Mouse (Mus musculus) cerebellum, adult 8-10 months (tissue): ENCODE results near the gene Lrrc8c.
"Not testable (repeated sequence)": the region's sequence is repeated elsewhere in the genome, so short reads cannot be mapped to it uniquely, and the experiment has no call there.

Experiments
- DNase-seq: peaks from one replicate; pipeline ENCODE4 v3.0.0; 2022

Lrrc8c gene

GRCm38 (mm10) chr5:105609683-105610082 is 90.5 kb downstream of the Lrrc8c start:
- no peak for DNase-seq

DNA sequence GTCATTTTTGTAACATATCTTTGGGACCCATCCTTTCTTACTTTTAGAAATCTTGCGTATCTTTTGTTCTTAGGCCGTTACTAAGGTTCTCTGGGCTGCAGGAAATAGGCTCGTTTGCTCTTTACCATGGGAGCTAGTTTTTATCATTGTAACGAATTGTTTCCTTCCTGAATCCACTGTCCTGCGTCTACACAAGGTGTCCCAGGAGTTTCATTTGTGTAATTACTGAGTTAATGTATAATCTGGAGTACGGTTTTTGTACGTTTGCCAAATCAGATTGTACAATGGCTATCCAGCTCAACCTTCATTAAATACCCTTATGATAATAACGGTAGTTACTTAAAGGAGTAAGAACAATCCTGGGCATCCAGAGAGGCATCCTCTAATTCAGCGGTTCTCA is 93.8 kb downstream of the Lrrc8c start:
- DNase-seq = no peak

- DNase-seq = no peak
Measured at GRCm38 (mm10) chr5:105614000-105614399, 94.8 kb downstream of the Lrrc8c start.

- DNase-seq = no peak
Measured at GRCm38 (mm10) chr5:105614682-105615434, 95.7 kb downstream of the Lrrc8c start.

DNA sequence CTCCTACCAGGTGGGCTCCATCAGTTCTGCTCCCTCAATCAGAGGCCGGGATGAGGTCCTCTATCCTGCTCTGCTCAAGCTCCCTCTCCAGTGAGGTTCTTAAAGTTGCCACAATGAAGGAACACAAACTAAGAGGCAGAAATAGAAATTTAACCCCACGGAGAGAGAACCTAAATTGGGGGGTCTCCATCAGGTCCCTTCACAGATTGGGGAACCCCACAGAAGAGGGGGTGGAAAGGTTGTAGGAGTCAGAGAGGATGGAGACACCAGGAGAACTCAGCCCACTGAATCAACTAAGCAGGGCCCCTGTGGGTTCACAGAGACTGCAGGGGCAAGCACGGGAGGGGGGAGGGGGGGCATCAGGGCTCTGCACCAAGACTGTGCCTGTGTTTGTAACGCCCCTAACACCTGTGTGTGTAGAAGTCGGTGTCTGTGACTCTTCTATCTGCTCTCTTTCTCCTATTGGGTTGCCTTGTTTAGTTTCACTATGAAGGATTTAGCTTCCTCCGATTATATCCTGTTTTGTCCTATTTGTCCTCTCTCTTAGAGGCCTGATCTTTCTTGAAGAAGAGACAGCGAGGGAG is 96.8 kb downstream of the Lrrc8c start:
- DNase-seq = no peak

GRCm38 (mm10) chr5:105616538-105616937 is 97.3 kb downstream of the Lrrc8c start:
- DNase-seq = no peak

- no peak for DNase-seq
Measured at GRCm38 (mm10) chr5:105618510-105618909, 99.3 kb downstream of the Lrrc8c start.

- DNase-seq = no peak
Measured at GRCm38 (mm10) chr5:105619666-105620065, 100.5 kb downstream of the Lrrc8c start.

DNA sequence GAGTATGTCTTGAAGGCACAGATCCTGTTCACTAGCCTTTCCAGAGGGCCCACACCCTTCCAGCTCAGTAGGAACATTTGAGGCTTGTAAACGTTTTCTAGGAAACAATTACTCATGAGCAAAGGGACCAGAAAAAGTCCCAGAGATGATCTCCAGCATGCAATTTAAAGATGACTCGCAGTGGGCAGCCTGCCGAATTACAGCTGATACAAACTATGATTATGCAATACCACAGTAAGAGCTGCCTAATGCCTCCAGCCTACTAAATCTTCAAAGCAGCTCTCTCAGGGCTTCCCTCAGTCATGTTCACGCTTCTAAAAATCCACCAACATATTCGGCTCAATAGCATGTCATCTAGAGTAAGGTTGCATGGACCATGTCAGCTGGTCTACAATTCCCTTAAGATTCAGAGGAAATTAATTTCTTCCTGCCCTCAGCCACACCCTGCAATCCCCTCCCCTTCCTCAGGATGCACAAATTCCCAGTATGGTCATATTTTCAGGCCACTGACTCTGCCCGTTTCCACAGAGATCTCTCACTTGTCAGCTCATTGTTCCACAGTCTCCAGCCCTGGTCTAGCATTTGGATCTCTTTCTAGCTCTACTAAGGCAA is 101.4 kb downstream of the Lrrc8c start:
- no peak for DNase-seq

GRCm38 (mm10) chr5:105623074-105623713 is 104.0 kb downstream of the Lrrc8c start:
- DNase-seq = no peak

DNA sequence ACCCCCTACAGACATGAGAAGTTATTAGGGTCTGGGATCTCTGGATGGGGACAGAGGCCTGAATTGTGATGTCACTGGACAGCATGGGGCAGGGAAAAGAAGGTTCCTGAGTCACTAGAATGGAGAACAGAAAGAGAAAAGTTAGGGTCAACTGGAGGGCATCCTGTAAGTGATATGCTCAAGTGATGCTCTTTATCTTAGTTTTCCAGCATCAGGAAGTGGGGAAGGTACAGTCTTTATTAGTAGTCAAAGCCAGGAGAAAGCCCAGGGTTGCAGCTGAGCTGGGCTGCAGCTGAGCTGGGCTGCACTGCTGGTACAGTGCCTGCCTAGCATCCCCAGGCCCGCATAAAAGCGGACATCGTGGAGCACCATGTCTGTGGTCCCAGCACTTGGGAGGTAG is 105.1 kb downstream of the Lrrc8c start:
- DNase-seq = no peak

GRCm38 (mm10) chr5:105625504-105626150 is 106.4 kb downstream of the Lrrc8c start:
- DNase-seq = no peak

GRCm38 (mm10) chr5:105626355-105626754 is 107.2 kb downstream of the Lrrc8c start:
- DNase-seq = no peak

DNA sequence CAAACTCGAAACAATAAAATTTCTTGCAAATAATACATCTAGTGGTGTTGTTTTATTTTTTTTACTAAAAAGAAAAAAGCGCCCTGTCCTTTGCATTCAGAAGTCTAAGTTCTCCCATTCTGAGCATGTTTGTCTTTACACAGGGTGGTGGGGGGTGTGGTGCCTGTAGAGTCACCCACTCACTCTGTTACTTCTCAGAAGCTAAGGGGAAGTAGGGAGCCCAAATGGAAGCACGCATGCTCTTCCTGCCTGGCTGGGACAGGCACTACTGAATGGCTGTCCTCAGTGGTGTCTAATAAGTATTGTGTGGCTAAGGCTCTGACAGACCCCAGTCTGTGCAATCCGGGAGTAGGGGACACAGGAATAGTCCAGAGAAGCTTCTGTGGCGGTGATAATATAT is 107.9 kb downstream of the Lrrc8c start:
- no peak for DNase-seq

GRCm38 (mm10) chr5:105629955-105630354 is 110.8 kb downstream of the Lrrc8c start:
- no peak for DNase-seq

GRCm38 (mm10) chr5:105632066-105632465 is 112.9 kb downstream of the Lrrc8c start:
- no peak for DNase-seq

GRCm38 (mm10) chr5:105635576-105635975 is 116.4 kb downstream of the Lrrc8c start:
- DNase-seq = no peak

GRCm38 (mm10) chr5:105636484-105637191 is 117.5 kb downstream of the Lrrc8c start:
- DNase-seq = no peak

- DNase-seq = not testable (repeated sequence)
Measured at GRCm38 (mm10) chr5:105638266-105638665, 119.1 kb downstream of the Lrrc8c start.

DNA sequence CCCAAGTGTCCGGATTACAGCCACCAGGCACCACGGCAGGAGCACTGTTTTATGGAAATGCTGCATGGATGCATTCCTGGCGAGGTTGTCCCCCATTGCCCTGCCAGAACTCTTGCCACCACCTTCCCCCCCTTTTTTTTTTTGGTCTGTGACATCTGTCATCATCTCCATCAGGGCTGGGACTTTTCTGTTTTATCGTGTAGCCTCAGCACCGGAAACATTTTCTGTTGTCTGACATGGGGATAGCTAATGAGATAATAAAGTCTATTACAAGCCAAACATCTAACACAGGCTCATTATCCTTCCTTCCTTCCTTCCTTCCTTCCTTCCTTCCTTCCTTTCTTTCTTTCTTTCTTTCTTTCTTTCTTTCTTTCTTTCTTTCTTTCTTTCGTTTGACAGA is 119.7 kb downstream of the Lrrc8c start:
- DNase-seq = no peak

- no peak for DNase-seq
Measured at GRCm38 (mm10) chr5:105639363-105639762, 120.2 kb downstream of the Lrrc8c start.

DNA sequence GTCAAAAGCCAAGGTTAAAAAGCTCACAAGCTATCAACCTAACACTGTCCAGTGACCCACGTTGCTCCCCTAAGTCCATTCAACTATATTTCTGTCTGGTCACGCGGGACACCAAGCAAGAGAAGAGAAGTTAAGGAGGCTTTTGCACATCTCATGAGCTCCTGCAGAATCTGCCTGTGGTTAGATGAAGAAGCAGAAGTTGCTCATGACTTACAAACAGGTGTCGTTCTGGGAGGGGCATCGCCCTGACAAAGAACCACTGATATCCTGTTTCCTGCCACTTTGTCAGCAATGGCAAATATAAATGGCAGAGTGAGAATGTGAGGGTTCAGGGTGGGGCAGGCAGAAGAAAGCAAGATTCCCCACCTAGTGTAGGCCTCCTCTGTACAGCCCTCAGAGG is 123.3 kb downstream of the Lrrc8c start:
- no peak for DNase-seq

DNA sequence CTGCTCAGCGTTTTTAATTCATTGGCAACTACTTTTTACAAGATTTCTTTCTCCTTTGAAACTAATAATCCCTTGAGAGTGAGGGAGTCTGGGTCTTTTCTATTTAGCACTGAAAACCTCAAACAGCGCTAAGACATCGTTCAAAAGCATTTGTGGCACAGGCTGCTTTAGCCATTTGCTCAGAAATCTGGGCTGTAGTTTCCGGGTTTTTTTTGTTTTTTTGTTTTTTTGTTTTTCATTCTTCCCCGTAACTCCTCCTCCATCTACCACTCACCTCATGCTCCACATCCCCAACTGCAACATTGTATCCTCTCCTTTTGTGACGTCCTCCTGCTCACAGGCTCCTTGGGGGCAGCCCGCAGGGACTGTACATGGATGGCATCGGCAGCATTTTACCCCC is 124.1 kb downstream of the Lrrc8c start:
- DNase-seq = no peak
